Mouse (Mus musculus): ENCODE measurements around the gene Rsg1.

DNA sequence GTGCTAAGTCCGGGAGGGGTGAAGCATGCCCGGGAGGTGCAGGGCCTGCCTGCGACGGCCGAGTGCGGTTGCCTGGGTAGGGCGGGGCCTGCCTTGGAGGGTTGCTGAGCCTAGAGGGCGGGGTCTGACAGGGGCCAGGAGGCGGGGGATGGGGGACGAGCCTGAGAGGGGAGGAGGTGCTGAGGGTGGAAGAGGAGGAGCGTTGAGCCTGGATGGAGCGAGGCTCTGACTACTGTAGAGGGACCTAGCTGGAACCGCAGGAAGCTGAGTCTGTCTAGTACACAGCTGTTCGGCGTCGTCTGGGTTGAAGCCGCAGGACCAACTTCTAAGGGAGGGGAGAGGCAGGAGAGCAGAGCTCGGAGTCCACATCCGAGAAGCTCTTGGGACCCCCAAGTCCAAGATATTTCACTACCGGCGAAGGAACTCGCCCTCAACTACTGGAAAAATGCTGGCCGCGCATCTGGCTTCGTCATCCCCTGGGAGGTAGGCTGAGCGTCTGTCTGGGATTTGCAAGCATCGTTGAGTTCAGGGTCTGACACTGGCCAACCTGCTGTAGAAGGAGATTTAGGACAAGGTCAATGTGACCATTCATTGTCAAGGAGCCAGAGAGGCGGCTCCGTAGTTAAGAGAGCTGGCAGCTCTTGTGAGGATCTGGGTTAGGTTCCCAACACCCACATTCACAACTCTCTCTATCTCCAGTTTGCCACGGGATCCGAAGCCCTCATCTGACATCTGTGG, 25.8 kb downstream of the Rsg1 start, which contains the start of gene Arhgef19:
- TF ChIP-seq CTCF (IDR thresholded peaks at IDR 0.05; ENCODE audit: low read depth) (no peak), EP300 (IDR thresholded peaks at IDR 0.05; ENCODE audit: low read depth) (no peak)
